Mouse (Mus musculus) C2C12 (cell line): Measurements from ENCODE around the gene Rims4. TPM values are rescaled to one million over a fixed set of nuclear protein-coding genes. Genes with fewer than 3 reads are reported as not detected.

ENCODE experiments used
- H3K27me3 ChIP-seq: one replicate; pipeline ENCODE4 v1.6.1; 2011; ENCODE audit not compliant: control insufficient read depth, insufficient read depth, insufficient read length
- H3K36me3 ChIP-seq: one replicate; pipeline ENCODE4 v1.6.1; 2011; ENCODE audit not compliant: control insufficient read depth, insufficient read depth
- H3K4me3 ChIP-seq: one replicate; pipeline ENCODE4 v1.5.1; 2011; ENCODE audit warnings: mild to moderate bottlenecking, control low read depth; ENCODE audit not compliant: poor library complexity, insufficient read depth, severe bottlenecking
- H3K79me2 ChIP-seq: one replicate; pipeline ENCODE4 v1.6.1; 2011; ENCODE audit not compliant: control insufficient read depth, insufficient read depth
- H3K79me3 ChIP-seq: one replicate; pipeline ENCODE4 v1.6.1; 2011; ENCODE audit warnings: low read depth, control low read depth
- H3ac ChIP-seq: one replicate; pipeline ENCODE3; 2011; ENCODE audit warnings: low read depth; ENCODE audit not compliant: control insufficient read depth, insufficient read length
- CEBPB ChIP-seq: IDR thresholded peaks from one replicate; pipeline ENCODE4 v1.6.1; 2011; ENCODE audit warnings: low read depth, mild to moderate bottlenecking, control low read depth, moderate library complexity
- CTCF ChIP-seq: IDR thresholded peaks from one replicate; pipeline ENCODE4 v1.5.1; 2011; ENCODE audit not compliant: control insufficient read depth, insufficient read depth, insufficient read length
- FOSL1 ChIP-seq: IDR thresholded peaks from one replicate; pipeline ENCODE4 v1.8.0; 2011; ENCODE audit warnings: mild to moderate bottlenecking, low read length; ENCODE audit not compliant: poor library complexity, insufficient read depth, severe bottlenecking
- MAX ChIP-seq: IDR thresholded peaks from one replicate; pipeline ENCODE4 v1.6.1; 2011; ENCODE audit warnings: mild to moderate bottlenecking, control low read depth
- MYOD1 ChIP-seq: IDR thresholded peaks from one replicate; pipeline ENCODE4 v1.6.1; 2011; ENCODE audit warnings: low read depth; ENCODE audit not compliant: control insufficient read depth, insufficient read length
- MYOG ChIP-seq: IDR thresholded peaks from one replicate; pipeline ENCODE4 v1.6.1; 2011; ENCODE audit not compliant: control insufficient read depth, insufficient read length; ENCODE audit errors: extremely low read depth
- USF1 ChIP-seq: IDR thresholded peaks from one replicate; pipeline ENCODE4 v1.6.1; 2011; ENCODE audit warnings: low read depth, mild to moderate bottlenecking, control low read depth, moderate library complexity
- long read RNA-seq, 2 experiments: library from polyadenylated mRNA; unstranded; transcript quantifications; one replicate each; pipeline ENCODE4 v2.0.0; 2019 to 2020
- polyA plus RNA-seq: library from polyadenylated mRNA; unstranded; fragments of >200 nt; fragmentation: generic; extraction: Trizol; gene quantifications from one replicate; pipeline ENCODE4 v1.2.1, GENCODE M21; 2012; ENCODE audit warnings: missing spikeins

Gene Rims4
- polyA plus RNA-seq, result not detected
- long read RNA-seq, experiment 1, result 0 reads
- long read RNA-seq, experiment 2, result 0 reads

GRCm38 (mm10) chr2:163918317-163919258 is at the start of gene Rims4:
TSS of gene Rims4 (minus strand) at chr2:163918683.
- H3K36me3 ChIP-seq, result no peaks in the 10 kb centered on the region
- no peaks in the 10 kb centered on the region for H3K79me3 ChIP-seq
- H3ac ChIP-seq, result no peak within 1 kb of the TSS
- no peaks in the 10 kb centered on the region for H3K79me2 ChIP-seq
- TF ChIP-seq CEBPB (no peak), FOSL1 (no peak), MYOD1 (no peak), MYOG (no peak), USF1 (no peak), MAX (no peak), CTCF (no peak)
- peaks cover 82% of the 10 kb centered on the region for H3K27me3 ChIP-seq
- no peak within 1 kb of the TSS for H3K4me3 ChIP-seq

DNA sequence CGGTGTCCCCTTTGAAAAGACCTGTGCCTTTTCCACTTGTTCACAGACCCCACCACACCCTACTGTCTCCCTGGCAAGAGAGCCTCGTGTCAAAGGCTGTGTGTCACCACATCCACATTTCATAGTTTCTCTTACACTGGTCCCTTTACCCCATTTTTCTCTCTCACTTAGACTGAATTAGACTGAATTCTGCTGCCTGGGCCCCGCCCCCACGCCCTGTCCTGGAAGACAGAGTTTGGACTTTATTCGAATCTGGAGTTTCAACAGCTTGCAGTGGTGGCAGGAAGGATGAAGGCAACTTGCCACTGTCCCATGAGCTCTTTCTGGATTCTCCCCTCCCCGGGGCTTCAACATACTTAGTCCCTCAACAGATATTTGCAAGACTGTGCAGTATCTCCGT is 47.2 kb upstream of the Rims4 start:
- Histone ChIP-seq H3K79me2 (no peaks in the 10 kb centered on the region), H3K36me3 (no peaks in the 10 kb centered on the region), H3K4me3 (no peak overlapping the region), H3ac (no peak overlapping the region), H3K79me3 (no peaks in the 10 kb centered on the region), H3K27me3 (peaks cover 10% of the 10 kb centered on the region)
- TF ChIP-seq MYOD1, result no peak

DNA sequence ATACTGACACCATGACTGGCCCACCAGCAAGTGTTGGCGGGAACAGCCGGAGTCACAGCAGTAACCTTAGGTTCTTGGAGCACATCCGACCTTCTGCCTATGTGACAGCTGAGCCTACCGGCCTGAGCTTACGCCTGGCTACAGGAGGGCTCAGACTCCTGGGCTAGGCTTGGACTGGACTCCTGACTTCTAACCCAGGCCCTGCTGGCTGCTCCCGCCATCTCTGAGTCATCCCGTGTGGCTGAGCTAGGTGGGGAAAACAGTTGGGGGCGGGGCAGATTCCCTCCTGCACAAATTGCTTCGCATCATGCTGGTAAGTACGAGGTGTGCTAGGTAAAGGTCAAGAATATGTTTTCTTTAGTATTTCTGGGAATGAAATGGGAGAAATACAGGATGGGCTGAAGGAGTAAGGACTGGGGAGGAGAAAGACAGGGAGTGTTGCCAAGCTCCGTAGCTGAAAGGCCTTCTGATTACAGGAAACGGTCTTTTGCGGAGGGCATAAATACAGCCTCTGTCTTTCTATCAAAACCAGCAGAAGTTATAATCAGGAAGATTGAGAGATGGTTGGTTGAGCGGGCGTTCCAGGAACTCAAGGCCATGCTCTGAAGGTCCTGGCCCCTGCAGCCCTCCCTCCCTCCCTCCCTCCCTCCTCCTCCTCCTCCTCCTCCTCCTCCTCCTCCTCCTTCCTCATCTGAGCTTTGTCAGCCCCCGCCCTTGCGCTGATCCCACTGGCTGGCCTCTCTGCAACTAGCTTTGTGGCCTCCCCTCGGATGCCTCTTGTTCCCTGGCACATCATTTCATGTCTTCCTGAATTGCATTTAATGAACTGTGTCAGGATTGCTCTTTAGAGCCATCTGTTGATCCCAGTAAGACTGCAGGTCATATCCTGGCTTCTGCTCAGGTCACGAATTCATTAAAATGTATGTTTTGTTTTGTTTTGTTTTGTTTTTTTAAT is 46.4 kb upstream of the Rims4 start:
- Histone ChIP-seq H3K36me3 (no peaks in the 10 kb centered on the region), H3ac (no peak overlapping the region), H3K4me3 (no peak overlapping the region), H3K79me2 (no peaks in the 10 kb centered on the region), H3K27me3 (peaks cover 10% of the 10 kb centered on the region), H3K79me3 (no peaks in the 10 kb centered on the region)
- TF ChIP-seq CEBPB (no peak), MAX (no peak), FOSL1 (no peak), USF1 (no peak), MYOD1 (no peak), MYOG (no peak), CTCF (no peak)

- Histone ChIP-seq H3K27me3 (peaks cover 24% of the 10 kb centered on the region), H3ac (no peak overlapping the region), H3K79me2 (no peaks in the 10 kb centered on the region), H3K36me3 (no peaks in the 10 kb centered on the region), H3K79me3 (no peaks in the 10 kb centered on the region), H3K4me3 (no peak overlapping the region)
- TF ChIP-seq FOSL1 (no peak), USF1 (no peak), CEBPB (no peak), MYOD1 (no peak), MYOG (no peak), CTCF (no peak), MAX (no peak)
These were observed 35.3 kb upstream of the Rims4 start for GRCm38 (mm10) chr2:163953622-163954310.

- Histone ChIP-seq H3K4me3 (no peak overlapping the region), H3K79me3 (no peaks in the 10 kb centered on the region), H3K27me3 (peaks cover 43% of the 10 kb centered on the region), H3K79me2 (no peaks in the 10 kb centered on the region), H3ac (no peak overlapping the region), H3K36me3 (no peaks in the 10 kb centered on the region)
- TF ChIP-seq CTCF, result peak; percentile 40
- no peak for TF ChIP-seq MAX
These were observed 33.3 kb upstream of the Rims4 start for GRCm38 (mm10) chr2:163951770-163952169.
